ENCODE assay signal across 11 mouse cellular contexts in the genomic region with DNA sequence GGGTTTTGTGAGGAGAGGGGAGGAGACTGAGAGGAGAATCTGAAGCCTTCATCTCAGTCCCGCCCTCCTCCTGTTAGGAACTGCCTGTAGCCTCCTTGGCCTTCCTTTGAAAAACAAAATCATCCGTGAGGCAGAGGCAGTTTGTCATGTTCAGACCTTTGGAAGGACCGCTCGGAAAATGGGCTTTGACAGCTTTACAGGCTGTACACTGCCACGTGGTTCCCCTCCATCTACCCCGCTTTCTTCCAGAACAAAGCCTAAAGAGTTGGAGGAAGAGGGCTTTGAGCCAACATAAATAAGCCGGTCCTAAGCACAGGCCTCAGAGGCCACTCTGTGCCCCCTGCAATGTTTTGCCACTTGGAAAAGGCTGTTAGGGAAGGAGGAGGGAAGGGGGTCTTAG. TPM values are rescaled to one million over a fixed set of nuclear protein-coding genes. Genes with fewer than 3 reads are reported as not detected.
DNase-seq lines count a peak whose midpoint lies in the region; ATAC-seq and TF ChIP-seq lines count a peak whose summit lies in the region.
"Had no signal": no experiment of that assay in that cellular context is flagged by ENCODE, and none has a peak within 500 bp of the region (broad histone marks: within the 10 kb centered on the region; RNA-seq: fewer than 3 reads in every experiment).

No protein-coding gene starts in this region.

- no peak for TF ChIP-seq POLR2A in kidney, adult 2 months (IDR thresholded peaks at IDR 0.05; ENCODE audit: low read depth, low read length)

- 33% methylated on average over 7 of the region's 7 CpGs for WGBS in kidney, adult 2 months
- WGBS in forebrain, embryonic 12.5 days: 23% methylated on average over 7 of the region's 7 CpGs
- WGBS in neural tube, embryonic 13.5 days: 5% methylated on average over 7 of the region's 7 CpGs

- no peak overlapping the region for H3K27ac ChIP-seq in kidney, adult 2 months (ENCODE audit: insufficient read depth, low read depth, low read length)
- peak overlapping the region; percentile 53 for H3K27ac ChIP-seq in forebrain, embryonic 12.5 days
- H3K27ac ChIP-seq in neural tube, embryonic 13.5 days (replicated peaks): peak overlapping the region; percentile 57
- H3K27ac ChIP-seq: liver, embryonic 13.5 days had no signal

- TF ChIP-seq CTCF in kidney, adult 2 months (conservative IDR thresholded peaks at IDR 0.05; ENCODE audit: insufficient read depth, insufficient read length, low read depth, low read length): no peak

- H3K4me3 ChIP-seq in kidney, adult 2 months (ENCODE audit: insufficient read depth, low read depth, low read length): no peak overlapping the region
- no peak overlapping the region for H3K4me3 ChIP-seq in forebrain, embryonic 12.5 days (replicated peaks)
- no peak overlapping the region for H3K4me3 ChIP-seq in neural tube, embryonic 13.5 days
- H3K4me3 ChIP-seq: liver, embryonic 13.5 days had no signal

- no peak overlapping the region for H3K4me2 ChIP-seq in forebrain, embryonic 12.5 days
- H3K4me2 ChIP-seq in neural tube, embryonic 13.5 days: 0 out of 2 replicates have a peak overlapping the region, but pooled peaks have one; percentile 7
- H3K4me2 ChIP-seq: liver, embryonic 13.5 days had no signal

- no peak overlapping the region for H3K9ac ChIP-seq in forebrain, embryonic 12.5 days
- H3K9ac ChIP-seq in neural tube, embryonic 13.5 days: no peak overlapping the region
- H3K9ac ChIP-seq: liver, embryonic 13.5 days had no signal

- DNase-seq in kidney, adult 2 months: peak; percentile 21
- DNase-seq in kidney, postnatal 25 days: no peak
- DNase-seq in kidney, postnatal 14 days: peak; percentile 49
- DNase-seq in cerebellum, postnatal 4 days (ENCODE audit: low spot score in 2 of 2): no peak
- DNase-seq in right cerebral cortex, adult 18-20 months: no peak
- no peak for DNase-seq in left cerebral cortex, adult 8-10 months (ENCODE audit: low spot score in 2 of 2)
- DNase-seq: liver, embryonic 13.5 days; right cerebral cortex, postnatal 4 days had no signal

- H3K9me3 ChIP-seq in forebrain, embryonic 12.5 days: no peaks in the 10 kb centered on the region
- no peaks in the 10 kb centered on the region for H3K9me3 ChIP-seq in neural tube, embryonic 13.5 days
- H3K9me3 ChIP-seq: liver, embryonic 13.5 days had no signal

- H3K4me1 ChIP-seq in kidney, adult 2 months (ENCODE audit: control insufficient read depth, insufficient read depth, low read length): no peaks in the 10 kb centered on the region
- peaks cover 47% of the 10 kb centered on the region for H3K4me1 ChIP-seq in forebrain, embryonic 12.5 days
- H3K4me1 ChIP-seq in neural tube, embryonic 13.5 days (replicated peaks): peaks cover 50% of the 10 kb centered on the region
- H3K4me1 ChIP-seq: liver, embryonic 13.5 days had no signal

- H3K36me3 ChIP-seq in kidney, adult 2 months (ENCODE audit: control insufficient read depth, insufficient read depth, low read length): no peaks in the 10 kb centered on the region
- H3K36me3 ChIP-seq in forebrain, embryonic 12.5 days (replicated peaks): no peaks in the 10 kb centered on the region
- no peaks in the 10 kb centered on the region for H3K36me3 ChIP-seq in neural tube, embryonic 13.5 days
- H3K36me3 ChIP-seq: liver, embryonic 13.5 days had no signal

- ATAC-seq in forebrain, embryonic 12.5 days (ENCODE audit: low FRiP score): peak; percentile 28; the same call in 1 of the 2 replicates
- ATAC-seq in neural tube, embryonic 13.5 days (ENCODE audit: low read depth): peak; percentile 84

- no peaks in the 10 kb centered on the region for H3K27me3 ChIP-seq in kidney, adult 2 months (replicated peaks; ENCODE audit: control insufficient read depth, insufficient read depth, low read length)
- H3K27me3 ChIP-seq in forebrain, embryonic 12.5 days: no peaks in the 10 kb centered on the region
- H3K27me3 ChIP-seq in neural tube, embryonic 13.5 days: no peaks in the 10 kb centered on the region
- H3K27me3 ChIP-seq: liver, embryonic 13.5 days had no signal

RNA-seq across cellular contexts. Expression of gene Gm815, which starts 19.9 kb away (rescaled TPM):
- not detected in 2 replicates for polyA plus RNA-seq in kidney, adult 2 months (2012; rRNA removed)
- polyA plus RNA-seq in forebrain, embryonic 12.5 days (2016; fragmentation: Nextera tagmentation; extraction: Ambion mirVana): not detected in 2 replicates
- polyA plus RNA-seq in neural tube, embryonic 13.5 days (2015; fragmentation: Nextera tagmentation; extraction: Ambion mirVana): not detected in 2 replicates
- total RNA-seq in left cerebral cortex, adult 8-10 months (2022): not detected
- polyA plus RNA-seq: frontal cortex, adult 2 months; liver, embryonic 13.5 days had no signal

Comparison
In these comparisons a context has a peak if more than half of its experiments do, and no peak if none do; other contexts are left out.
1. DNase-seq: peak in kidney, adult 2 months (single experiment) and kidney, postnatal 14 days (single experiment); none in kidney, postnatal 25 days (0 of 2), cerebellum, postnatal 4 days (0 of 2), right cerebral cortex, adult 18-20 months (single experiment) and left cerebral cortex, adult 8-10 months (0 of 2).